Mouse (Mus musculus) cerebellum, adult 2 months (tissue): ENCODE data around the gene Anp32a. TPM values are rescaled to one million over a fixed set of nuclear protein-coding genes. Genes with fewer than 3 reads are reported as not detected.
A peak's percentile ranks its signal among the peaks of the same experiment; 100 is the strongest.

Source experiments
- DNase-seq, 2 experiments: peaks; one replicate each; pipeline ENCODE4 v3.0.0; 2021
- H3K27ac ChIP-seq: fragments of 200-500 bp; 2 replicates; pipeline ENCODE4 v1.5.1; 2012; ENCODE audit warnings: low read length, control low read depth, inconsistent platforms; ENCODE audit not compliant: insufficient read depth
- H3K27me3 ChIP-seq: fragments of 200-500 bp; 2 replicates; pipeline ENCODE4 v1.6.1; 2012; ENCODE audit warnings: inconsistent platforms, mild to moderate bottlenecking, low read length, moderate library complexity; ENCODE audit not compliant: control insufficient read depth, insufficient read depth
- H3K4me1 ChIP-seq: fragments of 200-500 bp; 2 replicates; pipeline ENCODE4 v1.6.1; 2011; ENCODE audit warnings: low read length; ENCODE audit not compliant: control insufficient read depth, insufficient read depth
- H3K4me3 ChIP-seq: fragments of 200-500 bp; replicated peaks from 2 replicates; pipeline ENCODE3; 2011; ENCODE audit warnings: mild to moderate bottlenecking, low read depth, low read length, control low read depth; ENCODE audit not compliant: insufficient read depth
- CTCF ChIP-seq: fragments of 200-500 bp; IDR thresholded peaks from 2 replicates; pipeline ENCODE4 v1.5.1; 2011; ENCODE audit warnings: low read depth, mild to moderate bottlenecking, control low read depth, low read length, moderate library complexity, borderline replicate concordance; ENCODE audit not compliant: insufficient read depth
- POLR2A ChIP-seq: fragments of 200-500 bp; IDR thresholded peaks from 2 replicates; pipeline ENCODE4 v1.6.1; 2011; ENCODE audit warnings: low read length, control low read depth, borderline replicate concordance; ENCODE audit not compliant: insufficient read depth
- WGBS: fragments of 180-500 bp; shearing (Covaris S2); methylation state at CpG from one replicate; pipeline ENCODE4 v1.1.7; 2018; 5-methylcytosine and 5-hydroxymethylcytosine counted together
- polyA plus RNA-seq: library from polyadenylated mRNA; depleted of rRNA; stranded (reverse); fragments of >200 nt; gene quantifications from 2 replicates; pipeline ENCODE4 v1.2.3, GENCODE M21; 2012; rRNA removed

Anp32a gene
- polyA plus RNA-seq, 1 experiment = 445 TPM

DNA sequence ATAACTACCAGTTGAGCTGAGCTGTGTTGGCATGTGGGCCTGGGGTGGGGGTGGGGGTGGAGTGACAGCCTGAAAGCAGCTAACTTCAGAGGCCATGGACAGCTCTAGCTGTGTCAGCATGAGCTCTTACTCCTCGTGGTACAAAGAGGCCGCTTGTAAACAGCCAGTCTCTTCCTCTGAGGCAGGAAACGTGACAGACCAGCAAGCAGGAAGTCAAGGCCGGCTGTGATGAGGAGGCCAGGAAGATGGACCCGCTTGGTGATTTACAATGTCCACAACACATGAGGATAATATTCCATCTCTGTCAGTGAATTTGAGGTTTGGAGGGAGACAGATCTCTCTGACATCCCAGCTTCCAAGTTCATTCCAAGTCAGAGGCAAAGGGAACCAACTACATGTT, 84.2 kb downstream of the Anp32a start:
- H3K4me3 ChIP-seq = no peak overlapping the region
- peaks cover 26% of the 10 kb centered on the region for H3K4me1 ChIP-seq
- WGBS = 52% methylated on average over 5 of the region's 5 CpGs
- peak in 1 of 2 experiments; percentile 17 for DNase-seq
- no peaks in the 10 kb centered on the region for H3K27me3 ChIP-seq
- TF ChIP-seq POLR2A (no peak), CTCF (no peak)
- H3K27ac ChIP-seq = peak overlapping the region; percentile 7; the same call in 1 of the 2 replicates

DNA sequence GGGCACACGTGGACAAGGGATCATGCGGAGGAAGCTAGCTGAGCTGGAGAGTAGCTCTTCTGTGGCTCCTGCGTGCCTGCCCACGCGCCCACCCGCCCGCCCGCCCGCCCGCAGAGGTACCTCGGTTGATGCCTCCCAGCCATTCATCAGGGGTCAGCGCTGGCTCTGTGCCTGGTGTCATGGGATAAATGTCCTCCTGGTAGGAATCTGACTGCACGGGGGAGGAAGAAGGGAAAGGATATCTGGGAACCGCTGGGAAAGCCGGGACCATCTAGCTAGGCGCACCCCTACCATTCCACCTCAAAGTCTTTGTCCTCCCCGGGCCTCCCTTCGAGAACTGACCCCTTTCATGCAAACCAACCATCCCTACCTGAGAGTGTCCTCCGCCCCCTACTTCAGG, 84.9 kb downstream of the Anp32a start:
- no peaks in the 10 kb centered on the region for H3K27me3 ChIP-seq
- peak; percentile 15 to 20 for DNase-seq
- 82% methylated on average over 19 of the region's 19 CpGs for WGBS
- no peak overlapping the region for H3K4me3 ChIP-seq
- no peak overlapping the region for H3K27ac ChIP-seq
- peaks cover 26% of the 10 kb centered on the region for H3K4me1 ChIP-seq
- TF ChIP-seq CTCF = no peak
- TF ChIP-seq POLR2A = no peak

- H3K27ac ChIP-seq = 0 out of 2 replicates have a peak overlapping the region, but pooled peaks have one; percentile 46
- no peak for TF ChIP-seq POLR2A
- TF ChIP-seq CTCF = no peak
- peaks cover 28% of the 10 kb centered on the region for H3K4me1 ChIP-seq
- WGBS = 92% methylated on average over 6 of the region's 6 CpGs
- no peak for DNase-seq
- H3K27me3 ChIP-seq = no peaks in the 10 kb centered on the region
- no peak overlapping the region for H3K4me3 ChIP-seq
Observed at GRCm38 (mm10) chr9:62426531-62426930, 85.4 kb downstream of the Anp32a start.

GRCm38 (mm10) chr9:62427010-62427409, 85.9 kb downstream of the Anp32a start:
- Histone ChIP-seq H3K4me1 (peaks cover 33% of the 10 kb centered on the region), H3K27ac (0 out of 2 replicates have a peak overlapping the region, but pooled peaks have one; percentile 43), H3K4me3 (no peak overlapping the region), H3K27me3 (no peaks in the 10 kb centered on the region)
- DNase-seq = peak; percentile 44 to 47
- WGBS = 57% methylated on average over 8 of the region's 8 CpGs
- no peak for TF ChIP-seq CTCF
- no peak for TF ChIP-seq POLR2A

Other genes starting within 250 kb of the Anp32a start
- gene Glce, start 218.6 kb upstream of the Anp32a start, polyA plus RNA-seq = 17.8 and 20.4 TPM in 2 replicates
- not detected in 2 replicates for gene Spesp1, start 59.1 kb upstream of the Anp32a start, polyA plus RNA-seq
- gene Coro2b, start 195.8 kb downstream of the Anp32a start, polyA plus RNA-seq = 210 and 244 TPM in 2 replicates